Mouse (Mus musculus): ENCODE data around the gene Polk.

The Polk gene

DNA sequence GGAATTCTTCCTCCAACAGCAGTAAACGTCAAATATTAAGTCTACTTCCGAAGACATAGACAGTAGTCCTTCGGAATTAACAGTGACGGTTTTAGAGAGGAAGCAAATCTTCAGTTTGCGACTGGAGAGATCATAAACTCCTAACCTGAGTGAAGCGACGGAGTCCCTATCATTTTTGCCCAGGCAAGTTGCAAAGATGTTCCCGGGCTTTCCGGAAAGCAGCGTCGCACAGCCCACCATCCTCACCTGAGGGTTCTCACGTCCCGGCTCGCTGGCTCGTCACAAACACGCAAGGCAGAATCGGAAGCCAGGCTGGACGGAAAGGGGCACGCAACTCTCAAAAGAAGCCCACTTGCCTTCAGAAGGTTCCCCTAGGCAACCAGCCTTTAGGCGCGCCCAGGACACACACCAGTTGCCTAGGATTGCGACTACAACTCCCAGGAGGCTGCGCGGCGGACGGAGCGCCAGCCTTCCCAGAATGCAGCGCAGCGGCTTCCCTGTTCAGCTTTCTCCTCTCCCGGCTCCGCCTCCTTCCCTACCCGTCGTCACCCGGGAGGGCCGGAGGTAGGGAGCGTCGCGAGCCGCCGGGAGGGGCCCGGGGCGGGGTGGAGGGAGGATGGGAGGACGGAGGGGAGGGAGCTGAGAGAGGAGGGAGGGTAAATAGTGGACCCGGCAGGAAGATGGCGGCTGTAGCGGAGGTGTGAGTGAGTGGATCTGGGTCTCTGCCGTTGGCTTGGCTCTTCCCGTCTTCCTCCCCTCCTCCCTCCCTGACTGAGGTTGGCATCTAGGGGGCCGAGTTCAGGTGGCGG lies at the start of gene Polk, which contains the start of gene Col4a3bp:
Gene Polk (minus strand): TSS at position 499 of the 809 bp plus-strand sequence.
Gene Col4a3bp (plus strand): TSS at position 538 of the 809 bp plus-strand sequence.
- DNase-seq (ENCODE audit: inconsistent ontology term), result peak; percentile 100

- no peak for DNase-seq (ENCODE audit: inconsistent ontology term)
Measured at GRCm38 (mm10) chr13:96588642-96589041, 46.3 kb upstream of the Polk start.

DNA sequence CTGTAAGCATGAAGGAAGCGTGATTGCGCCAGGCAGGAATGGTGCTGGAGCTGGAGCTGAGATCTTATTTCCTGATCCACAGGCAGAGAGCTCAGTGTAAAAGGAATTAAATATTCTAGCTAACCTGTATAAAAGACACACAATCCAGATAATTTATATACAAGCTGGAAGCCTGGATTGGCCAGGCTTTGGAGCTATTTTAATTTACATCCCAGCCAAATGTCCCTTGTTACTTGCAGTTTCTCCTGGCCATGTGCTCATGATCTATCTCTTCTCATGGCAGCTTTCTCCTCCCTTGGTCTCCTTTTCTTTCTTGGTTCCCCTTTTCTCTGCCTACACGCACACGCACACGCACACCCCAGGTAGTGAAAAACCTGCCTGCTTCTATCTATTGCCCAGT lies 44.2 kb upstream of the Polk start:
- no peak for DNase-seq (ENCODE audit: inconsistent ontology term)

DNA sequence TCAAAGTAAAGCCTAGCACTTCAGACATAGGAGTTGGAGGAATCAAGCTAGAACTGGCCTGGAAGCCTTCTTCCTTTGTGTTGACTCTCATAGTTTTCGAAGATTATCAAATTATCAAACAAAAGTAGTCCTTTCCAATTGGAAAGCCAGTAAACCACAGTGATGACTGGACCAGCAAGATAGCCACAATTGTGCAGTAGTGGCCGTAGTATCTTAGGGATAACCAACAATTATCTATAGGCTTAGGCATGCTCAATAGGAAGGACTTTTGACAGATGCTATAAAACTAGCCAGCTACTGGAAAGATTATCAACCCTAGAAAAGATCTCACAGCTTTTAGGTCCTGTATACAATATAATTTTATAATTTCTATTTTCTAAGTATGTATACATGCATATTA lies 41.8 kb upstream of the Polk start:
- DNase-seq (ENCODE audit: inconsistent ontology term), result no peak

DNA sequence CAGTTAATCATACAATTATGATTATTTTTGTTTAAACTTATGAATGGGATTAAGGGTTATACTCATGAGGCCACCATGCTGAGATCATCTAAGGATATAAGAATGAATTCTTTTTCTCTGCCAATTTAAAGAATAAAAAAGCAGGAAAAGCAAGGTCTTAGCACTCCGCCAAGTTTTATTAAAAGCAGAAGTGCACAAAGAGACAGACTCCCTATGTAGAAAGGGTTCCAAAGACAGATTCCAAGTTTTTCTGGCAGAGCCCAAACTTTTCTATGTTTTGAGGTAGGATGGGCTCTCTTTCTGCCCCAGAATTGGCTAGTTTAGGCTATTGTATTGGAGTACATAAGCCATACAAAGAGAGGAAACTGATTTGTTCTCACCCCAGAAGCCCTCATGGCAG lies 37.6 kb upstream of the Polk start:
- DNase-seq (ENCODE audit: inconsistent ontology term), result no peak

DNA sequence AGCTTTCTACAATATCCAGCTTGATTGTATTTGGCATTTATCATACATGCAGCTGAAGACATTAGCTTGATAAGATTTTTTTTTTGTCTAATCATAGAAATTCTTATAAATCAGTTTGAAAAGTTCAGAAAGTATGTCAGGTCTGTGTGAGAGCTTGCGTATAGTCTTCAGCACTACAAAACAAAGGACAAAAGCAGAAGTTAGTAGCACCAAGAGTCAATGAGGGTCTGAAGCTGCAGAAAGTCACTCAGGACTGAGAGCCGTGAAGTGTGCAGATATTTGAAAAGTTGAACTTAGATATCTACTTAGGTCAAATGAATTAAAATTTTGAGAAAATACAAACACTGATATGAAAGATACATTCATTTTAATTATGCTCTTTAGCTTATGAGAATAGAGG lies 36.7 kb upstream of the Polk start:
- no peak for DNase-seq (ENCODE audit: inconsistent ontology term)

GRCm38 (mm10) chr13:96574170-96574569 lies 31.8 kb upstream of the Polk start:
- DNase-seq (ENCODE audit: inconsistent ontology term), result no peak

GRCm38 (mm10) chr13:96571016-96571361 lies 28.6 kb upstream of the Polk start:
- DNase-seq (ENCODE audit: inconsistent ontology term), result no peak

DNA sequence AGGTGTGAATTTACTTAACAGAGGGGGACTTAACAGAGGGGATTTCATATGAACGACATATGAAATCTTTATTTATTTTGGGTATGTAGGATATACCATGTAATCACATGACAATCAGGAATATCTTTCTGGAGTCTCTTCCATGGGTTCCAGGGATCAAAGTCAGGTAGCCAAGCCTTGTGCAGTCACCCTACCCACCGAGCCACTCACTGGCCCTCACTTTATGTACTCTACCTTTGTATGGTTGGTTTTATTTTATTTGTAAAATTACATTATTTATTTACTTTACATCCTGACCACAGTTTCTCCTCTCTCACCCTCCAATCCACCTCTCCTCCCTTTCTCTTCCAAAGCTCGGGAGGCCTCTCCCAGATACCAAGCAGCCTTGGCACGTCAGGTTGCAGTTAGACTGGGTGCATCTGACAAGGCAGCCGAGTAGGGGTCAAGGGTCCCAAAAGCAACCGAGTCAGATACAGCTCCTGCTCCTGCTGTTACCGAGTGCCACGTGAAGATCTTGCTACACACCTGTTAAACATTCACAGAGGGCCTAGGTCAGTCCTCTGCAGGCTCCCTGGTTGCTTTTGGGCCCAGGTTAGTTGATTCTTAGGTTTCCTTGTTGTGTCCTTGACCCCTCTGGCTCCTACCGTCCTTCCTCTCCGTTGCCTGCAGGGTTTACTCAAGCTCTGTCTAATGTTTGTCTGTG lies 28.1 kb upstream of the Polk start:
- DNase-seq (ENCODE audit: inconsistent ontology term), result no peak

- peak; percentile 61 for DNase-seq (ENCODE audit: inconsistent ontology term)
Measured at GRCm38 (mm10) chr13:96567977-96568376, 25.6 kb upstream of the Polk start.

DNA sequence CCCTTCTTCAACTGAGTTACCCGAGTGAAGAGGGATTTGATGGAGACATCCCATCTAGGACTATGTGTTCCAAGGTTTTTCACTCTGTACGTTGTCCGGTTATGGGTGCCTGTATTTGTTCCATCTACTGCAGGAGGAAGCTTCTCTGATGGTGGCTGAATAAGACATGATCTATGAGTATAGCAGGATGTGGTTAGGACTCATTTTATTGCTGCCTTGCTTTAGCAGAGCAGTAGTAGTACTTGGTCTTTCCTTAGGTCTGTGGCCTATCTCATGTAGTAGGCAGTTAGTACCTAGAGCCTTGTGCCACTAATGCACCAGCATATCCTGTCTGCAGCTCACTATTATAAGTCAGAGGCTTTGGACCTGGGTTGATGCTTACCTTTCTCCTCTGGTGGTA lies 12.7 kb upstream of the Polk start:
- DNase-seq (ENCODE audit: inconsistent ontology term), result no peak

DNA sequence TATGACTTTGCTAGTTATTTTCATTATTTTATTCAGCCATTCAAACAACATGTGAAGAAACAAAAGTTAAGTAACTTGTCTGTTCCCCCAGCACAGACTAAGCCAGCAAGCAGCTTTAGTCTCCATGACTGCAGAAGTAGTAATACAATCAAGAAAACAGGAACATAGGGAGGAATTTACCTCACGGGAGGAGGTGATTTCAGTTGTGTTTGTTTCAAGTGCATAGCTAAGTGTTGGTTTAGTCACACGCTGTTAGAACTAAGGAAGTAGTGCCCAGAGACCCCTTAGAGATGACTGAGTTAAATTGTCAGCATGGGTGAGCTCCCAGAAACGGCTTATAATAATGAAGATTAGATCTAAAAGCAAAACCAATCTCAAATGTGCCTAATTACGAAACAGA lies 5.6 kb upstream of the Polk start:
- no peak for DNase-seq (ENCODE audit: inconsistent ontology term)

GRCm38 (mm10) chr13:96547250-96547649 lies 4.9 kb upstream of the Polk start:
- DNase-seq (ENCODE audit: inconsistent ontology term), result no peak

GRCm38 (mm10) chr13:96544506-96544905 lies 2.1 kb upstream of the Polk start:
- no peak for DNase-seq (ENCODE audit: inconsistent ontology term)

- DNase-seq (ENCODE audit: inconsistent ontology term), result peak; percentile 60
Measured at GRCm38 (mm10) chr13:96542901-96543891, 817 bp upstream of the Polk start.

- no peak for DNase-seq (ENCODE audit: inconsistent ontology term)
Measured at GRCm38 (mm10) chr13:96541381-96541780, 998 bp downstream of the Polk start.

- DNase-seq (ENCODE audit: inconsistent ontology term), result no peak
Measured at GRCm38 (mm10) chr13:96538103-96538502, 4.3 kb downstream of the Polk start.

DNA sequence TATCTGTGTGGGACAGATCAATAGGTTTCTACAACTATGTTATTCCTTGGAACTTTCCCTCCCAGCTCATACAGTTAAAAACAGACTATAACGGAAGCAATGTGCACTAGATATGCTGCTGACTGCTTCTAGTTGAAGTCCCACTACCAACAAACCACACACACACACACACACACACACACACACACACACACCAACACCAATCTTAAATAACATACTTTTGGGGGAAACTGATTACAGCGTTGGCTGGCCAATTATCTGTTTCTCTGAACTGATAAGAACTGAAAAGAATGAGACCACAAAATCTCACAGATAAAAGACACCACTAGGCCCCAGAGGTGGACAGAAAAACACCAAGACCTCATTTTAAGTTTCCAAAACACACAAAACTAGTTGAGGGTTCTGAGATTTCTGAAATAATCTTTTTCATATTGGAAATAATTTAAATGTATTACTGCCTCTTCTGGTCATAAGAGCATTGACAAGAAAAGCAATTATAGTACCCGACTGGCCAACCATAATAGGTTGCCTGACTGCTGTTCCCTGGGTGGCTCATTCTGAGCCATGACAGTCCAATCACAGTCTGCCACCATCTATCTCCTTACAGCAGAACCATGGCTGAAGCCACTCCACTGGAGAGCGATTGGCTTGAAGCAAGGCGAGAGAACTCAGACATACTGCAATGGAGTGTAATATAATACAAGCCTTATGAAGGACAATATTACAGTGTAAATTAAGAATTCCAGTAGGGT lies 5.4 kb downstream of the Polk start:
- no peak for DNase-seq (ENCODE audit: inconsistent ontology term)

DNA sequence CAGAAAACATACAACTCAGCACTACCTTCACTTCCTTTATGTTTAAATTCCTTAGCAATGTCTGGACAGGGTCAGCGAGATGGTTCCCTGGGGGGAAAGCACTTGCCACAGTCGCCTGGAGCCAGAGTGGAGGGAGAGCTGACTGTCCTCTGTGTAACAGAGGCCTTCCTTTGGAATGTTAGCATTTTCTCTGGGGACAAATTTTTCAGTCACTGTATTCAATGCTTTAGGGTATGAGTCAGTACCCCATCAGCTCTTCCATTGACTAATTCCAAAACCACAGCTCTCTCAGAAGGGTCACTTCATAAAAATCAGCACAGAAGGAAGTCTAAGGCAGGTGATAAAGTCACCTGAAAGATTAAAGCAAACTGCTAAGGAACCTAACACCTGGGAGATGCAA lies 8.6 kb downstream of the Polk start:
- DNase-seq (ENCODE audit: inconsistent ontology term), result peak; percentile 89

- no peak for DNase-seq (ENCODE audit: inconsistent ontology term)
Measured at GRCm38 (mm10) chr13:96532176-96532575, 10.2 kb downstream of the Polk start.

GRCm38 (mm10) chr13:96530064-96530463 lies 12.3 kb downstream of the Polk start:
- peak; percentile 67 for DNase-seq (ENCODE audit: inconsistent ontology term)

Data from Muller cell, postnatal 12 days (primary cell).